Mouse (Mus musculus) limb, embryonic 15.5 days (tissue): ENCODE data around the gene Ywhaq. TPM values are rescaled to one million over a fixed set of nuclear protein-coding genes. Genes with fewer than 3 reads are reported as not detected.

Experiments
- ATAC-seq: fragments of 200-750 bp; cut with Nextera tagmentation; 2 replicates; pipeline ENCODE4 v1.8.0; 2017; ENCODE audit warnings: low read depth, moderate TSS enrichment; ENCODE audit not compliant: insufficient number of reproducible peaks, low FRiP score, low TSS enrichment
- H3K27ac ChIP-seq: fragments of 300-500 bp; sonication (generic); 2 replicates; pipeline ENCODE4 v1.5.1; 2015; ENCODE audit warnings: moderate library complexity, mild to moderate bottlenecking, inconsistent platforms
- H3K27me3 ChIP-seq: fragments of 300-500 bp; sonication (generic); 2 replicates; pipeline ENCODE4 v1.6.1; 2015; ENCODE audit warnings: inconsistent platforms
- H3K36me3 ChIP-seq: fragments of 300-500 bp; sonication (generic); 2 replicates; pipeline ENCODE4 v1.6.1; 2015; ENCODE audit warnings: inconsistent platforms
- H3K4me1 ChIP-seq: fragments of 300-500 bp; sonication (generic); 2 replicates; pipeline ENCODE4 v1.6.1; 2015; ENCODE audit warnings: inconsistent platforms
- H3K4me2 ChIP-seq: fragments of 300-500 bp; sonication (generic); 2 replicates; pipeline ENCODE4 v1.6.1; 2015; ENCODE audit warnings: mild to moderate bottlenecking, inconsistent platforms
- H3K4me3 ChIP-seq: fragments of 300-500 bp; sonication (generic); 2 replicates; pipeline ENCODE4 v1.5.1; 2015; ENCODE audit warnings: mild to moderate bottlenecking, inconsistent platforms
- H3K9ac ChIP-seq: fragments of 300-500 bp; sonication (generic); 2 replicates; pipeline ENCODE4 v1.6.1; 2015; ENCODE audit warnings: inconsistent platforms
- H3K9me3 ChIP-seq: fragments of 300-500 bp; sonication (generic); 2 replicates; pipeline ENCODE4 v1.6.1; 2016; ENCODE audit warnings: inconsistent platforms
- WGBS: fragments of 180-500 bp; shearing (Covaris S2); methylation state at CpG from one replicate; pipeline ENCODE4 v1.1.7; 2015; 5-methylcytosine and 5-hydroxymethylcytosine counted together
- polyA plus RNA-seq: library from polyadenylated mRNA; unstranded; fragments of >200 nt; fragmentation: Nextera tagmentation; extraction: Ambion mirVana; gene quantifications from 2 replicates; pipeline ENCODE4 v1.2.1, GENCODE M21; 2015

Gene Ywhaq
- polyA plus RNA-seq, 1 experiment from 2014 or later, result 519 TPM

GRCm38 (mm10) chr12:21431950-21432349 is 14.5 kb upstream of the Ywhaq start:
- H3K4me3 ChIP-seq, result no peak overlapping the region
- WGBS, result 62% methylated on average over 8 of the region's 8 CpGs
- H3K4me2 ChIP-seq, result no peak overlapping the region
- H3K4me1 ChIP-seq, result no peaks in the 10 kb centered on the region
- H3K27me3 ChIP-seq, result no peaks in the 10 kb centered on the region
- no peaks in the 10 kb centered on the region for H3K9me3 ChIP-seq
- no peak overlapping the region for H3K9ac ChIP-seq
- no peak for ATAC-seq
- H3K36me3 ChIP-seq, result no peaks in the 10 kb centered on the region
- H3K27ac ChIP-seq, result no peak overlapping the region

- no peaks in the 10 kb centered on the region for H3K27me3 ChIP-seq
- 68% methylated on average over 2 of the region's 2 CpGs for WGBS
- no peak overlapping the region for H3K9ac ChIP-seq
- no peaks in the 10 kb centered on the region for H3K9me3 ChIP-seq
- no peak overlapping the region for H3K27ac ChIP-seq
- no peak overlapping the region for H3K4me3 ChIP-seq
- H3K4me1 ChIP-seq, result peaks cover 2% of the 10 kb centered on the region; the same call in 1 of the 2 replicates
- ATAC-seq, result no peak
- H3K36me3 ChIP-seq, result no peaks in the 10 kb centered on the region
- H3K4me2 ChIP-seq, result no peak overlapping the region
Measured at GRCm38 (mm10) chr12:21431039-21431438, 13.6 kb upstream of the Ywhaq start.

- Histone ChIP-seq H3K4me2 (no peak overlapping the region), H3K4me1 (peaks cover 8% of the 10 kb centered on the region; the same call in 1 of the 2 replicates), H3K9ac (no peak overlapping the region), H3K27me3 (no peaks in the 10 kb centered on the region), H3K36me3 (no peaks in the 10 kb centered on the region), H3K27ac (no peak overlapping the region), H3K9me3 (no peaks in the 10 kb centered on the region), H3K4me3 (no peak overlapping the region)
- ATAC-seq, result no peak
- 60% methylated on average over 4 of the region's 4 CpGs for WGBS
Measured at GRCm38 (mm10) chr12:21430140-21430539, 12.7 kb upstream of the Ywhaq start.

GRCm38 (mm10) chr12:21429021-21429420 is 11.6 kb upstream of the Ywhaq start:
- 84% methylated on average over 1 of the region's 1 CpGs for WGBS
- Histone ChIP-seq H3K4me3 (no peak overlapping the region), H3K4me2 (no peak overlapping the region), H3K9me3 (no peaks in the 10 kb centered on the region), H3K9ac (no peak overlapping the region), H3K27me3 (no peaks in the 10 kb centered on the region), H3K4me1 (peaks cover 8% of the 10 kb centered on the region; the same call in 1 of the 2 replicates), H3K27ac (no peak overlapping the region), H3K36me3 (no peaks in the 10 kb centered on the region)
- no peak for ATAC-seq

GRCm38 (mm10) chr12:21426065-21426940 is 8.9 kb upstream of the Ywhaq start:
- Histone ChIP-seq H3K9ac (no peak overlapping the region), H3K4me3 (peak overlapping the region; percentile 15), H3K36me3 (no peaks in the 10 kb centered on the region), H3K4me2 (peak overlapping the region; percentile 33), H3K27me3 (no peaks in the 10 kb centered on the region), H3K9me3 (no peaks in the 10 kb centered on the region), H3K4me1 (peaks cover 8% of the 10 kb centered on the region; the same call in 1 of the 2 replicates), H3K27ac (peak overlapping the region; percentile 50)
- ATAC-seq, result no peak
- 22% methylated on average over 16 of the region's 16 CpGs for WGBS

- Histone ChIP-seq H3K9me3 (no peaks in the 10 kb centered on the region), H3K9ac (no peak overlapping the region), H3K4me1 (peaks cover 8% of the 10 kb centered on the region; the same call in 1 of the 2 replicates), H3K36me3 (no peaks in the 10 kb centered on the region), H3K27me3 (no peaks in the 10 kb centered on the region), H3K4me2 (no peak overlapping the region), H3K27ac (no peak overlapping the region), H3K4me3 (no peak overlapping the region)
- ATAC-seq, result no peak
- 60% methylated on average over 7 of the region's 7 CpGs for WGBS
Measured at GRCm38 (mm10) chr12:21424683-21425082, 7.2 kb upstream of the Ywhaq start.

- ATAC-seq, result no peak
Measured at GRCm38 (mm10) chr12:21418621-21419131, 1.2 kb upstream of the Ywhaq start.

GRCm38 (mm10) chr12:21418083-21418482 is 646 bp upstream of the Ywhaq start:
- peak overlapping the region; percentile 53 for H3K9ac ChIP-seq
- H3K9me3 ChIP-seq, result no peaks in the 10 kb centered on the region
- 5% methylated on average over 10 of the region's 10 CpGs for WGBS
- H3K36me3 ChIP-seq, result peaks cover 18% of the 10 kb centered on the region
- H3K4me2 ChIP-seq, result peak overlapping the region; percentile 63
- H3K27ac ChIP-seq, result peak overlapping the region; percentile 86
- H3K27me3 ChIP-seq, result no peaks in the 10 kb centered on the region
- peaks cover 21% of the 10 kb centered on the region for H3K4me1 ChIP-seq
- peak overlapping the region; percentile 91 for H3K4me3 ChIP-seq
- no peak for ATAC-seq

More at GRCm38 (mm10) chr12:21418621-21419131, 1.2 kb upstream of the Ywhaq start:
- Histone ChIP-seq H3K9ac (no peak overlapping the region), H3K4me1 (peaks cover 21% of the 10 kb centered on the region), H3K27me3 (no peaks in the 10 kb centered on the region), H3K9me3 (no peaks in the 10 kb centered on the region), H3K36me3 (peaks cover 13% of the 10 kb centered on the region; the same call in 1 of the 2 replicates), H3K27ac (peak overlapping the region; percentile 86), H3K4me3 (peak overlapping the region; percentile 91), H3K4me2 (peak overlapping the region; percentile 63)
- 34% methylated on average over 11 of the region's 11 CpGs for WGBS

- peak overlapping the region; percentile 61; the same call in 1 of the 2 replicates for H3K27ac ChIP-seq
- H3K9me3 ChIP-seq, result no peaks in the 10 kb centered on the region; the same call in 1 of the 2 replicates
- peak overlapping the region; percentile 51 for H3K9ac ChIP-seq
- H3K27me3 ChIP-seq, result no peaks in the 10 kb centered on the region
- H3K4me3 ChIP-seq, result peak overlapping the region; percentile 91
- H3K4me2 ChIP-seq, result peak overlapping the region; percentile 57
- ATAC-seq, result no peak
- 0% methylated on average over 14 of the region's 15 CpGs for WGBS
- peaks cover 34% of the 10 kb centered on the region for H3K36me3 ChIP-seq
- peaks cover 21% of the 10 kb centered on the region for H3K4me1 ChIP-seq
Measured at GRCm38 (mm10) chr12:21416506-21416905, 931 bp downstream of the Ywhaq start.

GRCm38 (mm10) chr12:21410620-21411019 is 6.8 kb downstream of the Ywhaq start:
- WGBS, result 93% methylated on average over 2 of the region's 2 CpGs

GRCm38 (mm10) chr12:21409651-21410050 is 7.8 kb downstream of the Ywhaq start:
- H3K9ac ChIP-seq, result no peak overlapping the region
- H3K27ac ChIP-seq, result no peak overlapping the region
- peaks cover 76% of the 10 kb centered on the region for H3K36me3 ChIP-seq
- H3K4me2 ChIP-seq, result no peak overlapping the region
- H3K4me1 ChIP-seq, result no peaks in the 10 kb centered on the region
- no peaks in the 10 kb centered on the region for H3K27me3 ChIP-seq
- no peak for ATAC-seq
- WGBS, result 97% methylated on average over 3 of the region's 3 CpGs
- no peaks in the 10 kb centered on the region; the same call in 1 of the 2 replicates for H3K9me3 ChIP-seq
- no peak overlapping the region for H3K4me3 ChIP-seq

More at GRCm38 (mm10) chr12:21410620-21411019, 6.8 kb downstream of the Ywhaq start:
- Histone ChIP-seq H3K9ac (no peak overlapping the region), H3K9me3 (no peaks in the 10 kb centered on the region; the same call in 1 of the 2 replicates), H3K27ac (no peak overlapping the region), H3K4me1 (peaks cover 8% of the 10 kb centered on the region), H3K36me3 (peaks cover 76% of the 10 kb centered on the region), H3K4me3 (no peak overlapping the region), H3K27me3 (no peaks in the 10 kb centered on the region), H3K4me2 (no peak overlapping the region)
- no peak for ATAC-seq

- Histone ChIP-seq H3K9ac (no peak overlapping the region), H3K27ac (no peak overlapping the region), H3K9me3 (no peaks in the 10 kb centered on the region; the same call in 1 of the 2 replicates), H3K27me3 (no peaks in the 10 kb centered on the region), H3K4me1 (no peaks in the 10 kb centered on the region), H3K36me3 (peaks cover 71% of the 10 kb centered on the region), H3K4me3 (no peak overlapping the region), H3K4me2 (no peak overlapping the region)
- WGBS, result 96% methylated on average over 2 of the region's 2 CpGs
- ATAC-seq, result no peak
Measured at GRCm38 (mm10) chr12:21408789-21409367, 8.6 kb downstream of the Ywhaq start.
